Mouse (Mus musculus) urinary bladder, postnatal 14 days (tissue): ENCODE results near the gene Il2ra.

Experiments
- DNase-seq: peaks from one replicate; pipeline ENCODE4 v3.0.0; 2021; ENCODE audit warnings: low spot score

The Il2ra gene

GRCm38 (mm10) chr2:11705201-11706025 lies 62.8 kb downstream of the Il2ra start, which contains the start of gene Il15ra:
TSS of gene Il15ra (plus strand) at chr2:11705290.
- DNase-seq = peak; percentile 78

DNA sequence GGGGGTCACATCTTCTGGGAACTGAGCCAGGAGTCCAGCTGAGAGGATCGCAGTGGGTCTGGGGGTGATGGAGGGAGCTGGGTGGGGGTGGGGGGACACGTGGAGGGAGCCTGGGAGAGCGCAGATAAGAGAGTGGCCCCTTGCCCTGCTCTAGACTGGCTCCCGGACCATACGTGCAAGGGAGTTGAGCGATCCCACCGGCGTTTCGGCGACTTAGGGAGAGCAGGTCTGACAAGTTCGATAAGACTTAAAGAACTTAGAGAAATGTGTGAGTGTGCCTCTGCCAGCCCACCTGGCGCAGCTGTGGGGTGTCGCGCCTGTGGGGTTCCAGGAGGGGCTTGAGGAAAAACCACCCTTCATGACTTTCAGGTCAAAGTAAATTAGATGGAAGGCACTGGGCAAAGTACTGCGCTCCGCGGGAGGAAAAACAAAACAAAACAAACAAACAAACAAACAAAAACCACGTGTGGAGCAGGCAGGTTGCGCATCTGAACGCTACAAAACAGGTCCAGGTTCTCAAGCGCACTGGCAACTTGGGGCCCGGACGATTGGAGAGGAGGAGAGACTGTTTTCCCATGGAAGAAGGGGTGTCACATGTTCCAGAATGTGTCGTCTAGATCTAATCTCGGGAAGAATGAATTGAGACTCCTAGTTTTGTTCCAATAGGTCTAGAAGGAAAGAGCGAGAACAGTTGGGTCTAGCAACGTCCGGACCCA lies 63.6 kb downstream of the Il2ra start:
- DNase-seq = no peak

DNA sequence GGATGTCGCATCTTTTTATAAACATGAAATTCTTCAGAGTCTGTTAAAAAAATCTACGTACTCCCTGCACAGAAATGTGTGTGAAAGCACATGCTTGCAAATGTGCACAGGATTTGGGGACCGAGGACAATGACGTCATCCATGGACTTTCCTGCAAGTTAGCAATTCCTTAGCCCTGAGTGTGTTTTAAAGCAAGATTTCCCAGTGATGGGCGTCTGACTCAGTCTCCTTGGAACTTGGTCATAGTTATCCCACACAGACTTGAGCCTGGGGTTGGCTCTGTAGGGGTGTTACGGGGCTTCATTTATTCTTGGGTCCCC lies 64.1 kb downstream of the Il2ra start:
- DNase-seq = no peak

GRCm38 (mm10) chr2:11708538-11708937 lies 65.9 kb downstream of the Il2ra start:
- DNase-seq = no peak

GRCm38 (mm10) chr2:11710101-11710500 lies 67.5 kb downstream of the Il2ra start:
- DNase-seq = peak; percentile 14

- DNase-seq = no peak
These were observed 69.9 kb downstream of the Il2ra start for GRCm38 (mm10) chr2:11712483-11712990.

DNA sequence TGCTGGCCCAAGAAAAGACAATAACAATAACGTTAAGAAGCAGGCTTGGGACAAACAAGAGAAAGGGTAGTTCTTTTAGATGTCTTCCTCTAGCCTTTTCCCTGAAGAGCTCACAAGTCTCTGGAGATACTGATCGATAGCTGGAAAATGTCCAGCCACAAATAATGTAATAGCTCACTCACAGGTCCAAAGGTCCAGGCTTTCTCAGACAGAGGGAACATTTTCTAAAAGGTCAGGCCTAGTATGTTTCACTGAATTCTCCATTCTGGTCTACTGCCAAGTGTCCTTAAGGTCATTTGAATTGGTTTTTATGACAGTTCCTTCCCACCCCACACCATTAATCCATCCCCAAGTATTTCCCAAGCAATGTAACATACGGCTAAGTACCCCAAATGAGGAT lies 70.4 kb downstream of the Il2ra start:
- no peak for DNase-seq

DNA sequence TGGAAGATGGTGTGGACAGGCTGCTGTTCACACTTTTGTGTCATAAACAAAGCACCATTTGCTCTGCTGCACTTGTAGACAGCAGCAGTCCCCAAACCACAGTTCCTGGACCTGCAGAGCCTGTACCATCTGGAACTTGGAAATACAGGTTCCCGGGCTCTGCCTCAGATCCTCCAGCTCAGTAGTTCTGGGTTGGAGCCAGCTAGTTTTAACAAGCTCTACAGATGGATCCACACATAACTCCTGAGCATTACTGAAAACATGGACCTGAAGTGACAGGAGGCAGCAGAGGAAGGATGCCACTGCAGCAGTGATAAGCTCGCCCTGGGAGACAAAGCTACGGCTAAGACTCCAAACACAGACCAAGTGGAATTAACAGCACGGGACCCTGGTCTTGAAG lies 71.9 kb downstream of the Il2ra start:
- no peak for DNase-seq

- no peak for DNase-seq
These were observed 76.0 kb downstream of the Il2ra start for GRCm38 (mm10) chr2:11718573-11718972.

DNA sequence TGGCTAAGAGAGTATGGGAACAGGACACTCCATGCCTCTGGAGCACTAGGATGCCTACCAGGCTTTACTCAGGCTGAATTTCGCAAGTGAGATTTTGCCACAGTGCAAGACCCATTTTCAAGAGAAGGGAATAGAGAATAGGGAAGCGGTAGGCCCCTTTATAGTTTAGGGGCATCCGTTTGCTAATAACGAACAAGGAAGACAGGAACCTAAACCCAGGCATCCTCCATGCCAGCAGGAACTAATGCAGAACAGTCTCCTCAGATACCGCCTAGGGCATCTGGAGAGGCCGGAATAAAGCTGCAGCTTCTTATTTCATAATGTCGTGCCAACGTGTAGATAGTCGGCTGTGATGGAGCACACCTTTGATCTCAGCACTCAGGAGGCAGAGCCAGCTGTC lies 80.0 kb downstream of the Il2ra start:
- no peak for DNase-seq

DNA sequence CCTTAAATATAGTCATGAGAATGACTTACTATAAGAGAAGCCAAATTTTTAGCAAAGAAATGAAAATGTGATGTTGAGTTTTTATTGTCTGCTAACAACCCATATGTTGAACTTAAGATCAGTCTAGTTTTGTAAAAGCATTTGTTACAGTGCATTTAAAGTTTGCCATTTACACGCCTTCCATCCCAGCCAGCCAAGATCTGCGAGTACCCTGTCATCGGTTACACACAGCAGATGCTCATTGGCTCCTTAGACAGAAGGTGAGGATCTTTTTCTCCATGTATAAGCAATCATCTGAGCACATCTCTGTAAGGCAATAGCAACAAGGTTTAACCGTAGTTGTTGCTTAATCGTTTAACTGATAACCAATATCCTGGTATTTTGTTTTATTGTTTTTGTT lies 85.0 kb downstream of the Il2ra start:
- no peak for DNase-seq

DNA sequence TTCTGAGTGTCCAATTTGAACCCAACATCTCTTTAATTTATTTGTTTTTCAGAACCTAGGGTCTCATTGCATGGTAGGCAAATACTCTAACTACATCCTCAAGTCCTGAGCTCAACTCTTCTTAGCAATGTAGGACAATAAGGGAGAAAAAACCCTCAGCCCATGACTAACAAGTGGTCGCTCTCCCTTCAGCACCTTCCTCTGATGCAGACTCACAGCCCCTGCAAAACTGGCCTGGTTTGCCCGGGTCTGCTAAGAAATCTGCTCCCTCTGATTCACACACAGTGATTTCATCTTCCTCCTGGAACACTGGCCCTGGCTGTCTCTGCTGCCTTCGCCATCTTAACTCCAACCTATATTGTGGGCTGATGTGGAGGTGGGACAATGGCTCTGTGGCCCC lies 86.5 kb downstream of the Il2ra start:
- DNase-seq = no peak

DNA sequence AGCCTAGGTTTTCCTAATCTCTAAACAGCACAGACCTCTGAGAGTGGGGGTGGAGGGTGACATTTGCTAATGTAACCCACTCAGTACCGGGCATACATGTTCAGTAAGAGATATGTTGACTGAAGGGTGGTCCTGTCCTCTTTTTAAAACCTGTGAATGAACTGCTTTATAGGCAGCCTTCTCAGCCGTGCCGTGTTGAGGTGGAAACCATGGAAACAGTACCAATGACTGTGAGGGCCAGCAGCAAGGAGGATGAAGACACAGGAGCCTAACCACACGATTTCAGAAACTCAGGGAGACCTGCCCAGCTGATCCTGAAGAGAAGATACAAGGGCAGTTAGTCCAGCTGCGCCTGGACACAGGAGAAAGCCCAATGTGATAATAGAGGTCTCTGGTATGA lies 90.4 kb downstream of the Il2ra start:
- DNase-seq = no peak

GRCm38 (mm10) chr2:11735853-11736252 lies 93.2 kb downstream of the Il2ra start:
- DNase-seq = no peak

DNA sequence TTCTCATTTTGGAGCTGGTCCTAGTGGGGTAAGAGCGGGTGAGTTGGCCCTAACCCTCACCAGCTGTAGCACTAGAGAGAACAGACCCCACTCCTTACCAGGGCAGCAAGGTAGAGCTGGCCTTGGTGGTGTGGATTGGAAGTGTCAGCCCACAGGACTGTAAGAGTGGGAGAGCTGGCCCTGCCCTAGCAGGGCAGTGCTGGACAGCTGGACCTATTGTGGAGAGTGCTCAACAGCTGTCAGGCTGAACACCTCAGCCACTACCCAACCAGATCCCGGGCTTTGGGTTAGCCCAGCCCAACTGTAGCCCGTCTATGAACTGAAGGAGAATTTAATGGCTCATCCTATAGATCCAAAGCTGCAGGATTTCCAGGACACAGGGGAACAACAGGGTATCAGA lies 96.2 kb downstream of the Il2ra start:
- DNase-seq = no peak

DNA sequence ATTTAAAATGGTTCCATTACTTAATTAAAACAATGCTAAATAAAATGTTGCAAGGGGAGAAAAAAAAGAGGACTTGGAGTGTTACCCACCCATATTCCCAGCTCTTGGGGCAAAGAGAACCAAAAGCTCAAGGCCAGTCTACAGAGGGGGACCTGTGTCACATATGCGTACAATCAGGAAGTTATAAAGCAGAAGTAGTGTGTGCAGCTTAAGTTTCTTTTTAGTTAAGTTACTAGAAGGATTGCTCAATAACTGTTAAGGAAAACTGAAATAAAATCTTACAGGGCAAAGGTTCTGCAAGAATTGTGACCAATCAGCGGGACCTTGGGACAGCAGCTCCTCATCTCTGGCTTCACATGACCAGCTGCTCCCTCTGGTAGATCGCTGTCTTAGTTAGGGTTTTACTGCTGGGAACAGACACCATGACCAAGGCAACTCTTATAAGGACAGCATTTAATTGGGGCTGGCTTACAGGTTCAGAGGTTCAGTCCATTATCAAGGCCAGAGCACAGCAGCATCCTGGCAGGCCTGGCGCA lies 97.0 kb downstream of the Il2ra start:
- no peak for DNase-seq
